Mouse (Mus musculus): Measurements from ENCODE around the gene Spata13. TPM values are rescaled to one million over a fixed set of nuclear protein-coding genes. Genes with fewer than 3 reads are reported as not detected.

Gene Spata13
- polyA plus RNA-seq, 1 experiment from 2014 or later: 63.2 TPM

DNA sequence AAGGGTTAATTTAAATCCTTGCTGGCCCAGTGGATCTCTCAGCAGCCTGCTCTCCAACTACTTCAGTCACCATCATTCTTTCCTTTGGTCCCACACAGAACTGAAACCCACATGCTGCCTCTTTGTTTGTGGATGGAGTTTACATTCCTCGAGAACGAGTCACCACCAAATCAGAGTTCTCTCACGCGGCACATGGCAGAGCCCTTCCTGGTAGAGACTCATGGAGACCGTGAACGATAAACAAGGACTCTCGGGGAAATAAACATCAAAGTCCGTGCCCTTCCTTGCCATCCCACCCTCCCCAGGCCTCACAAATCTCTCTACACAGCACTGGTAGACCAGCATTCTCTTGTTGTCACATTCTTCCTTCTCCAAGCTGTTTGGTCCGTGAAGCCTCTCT lies 12.7 kb upstream of the Spata13 start:
- ATAC-seq (ENCODE audit: low FRiP score): no peak
- Histone ChIP-seq H3K4me2 (replicated peaks) (no peak overlapping the region), H3K27ac (no peak overlapping the region), H3K9ac (no peak overlapping the region), H3K27me3 (no peaks in the 10 kb centered on the region), H3K36me3 (no peaks in the 10 kb centered on the region), H3K4me3 (no peak overlapping the region), H3K9me3 (replicated peaks) (peaks cover 4% of the 10 kb centered on the region; the same call in 1 of the 2 replicates), H3K4me1 (no peaks in the 10 kb centered on the region)
- 79% methylated on average over 9 of the region's 9 CpGs for WGBS

DNA sequence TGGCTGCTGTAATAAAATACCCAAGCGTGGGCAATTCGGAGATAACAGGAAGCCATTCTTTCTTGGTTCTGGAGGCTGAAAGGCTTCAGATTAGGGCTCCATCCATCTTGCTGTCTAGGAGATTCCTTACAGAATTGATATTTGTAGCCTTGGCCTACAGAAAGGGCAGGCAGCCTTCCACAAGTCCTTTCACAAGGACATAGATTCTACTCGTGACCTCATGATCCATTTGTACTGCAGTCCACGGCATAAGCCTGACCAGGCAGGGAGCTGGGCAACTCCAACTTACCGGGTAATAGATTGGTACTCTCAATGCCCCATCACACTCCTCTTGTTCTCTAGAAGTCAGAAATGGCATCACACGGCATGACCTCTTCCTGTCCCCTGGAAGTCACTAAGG lies 8.3 kb upstream of the Spata13 start:
- Histone ChIP-seq H3K4me2 (replicated peaks) (no peak overlapping the region), H3K9ac (no peak overlapping the region), H3K27me3 (no peaks in the 10 kb centered on the region), H3K4me3 (no peak overlapping the region), H3K9me3 (replicated peaks) (peaks cover 4% of the 10 kb centered on the region; the same call in 1 of the 2 replicates), H3K27ac (no peak overlapping the region), H3K36me3 (no peaks in the 10 kb centered on the region), H3K4me1 (no peaks in the 10 kb centered on the region)
- 62% methylated on average over 6 of the region's 6 CpGs for WGBS
- no peak for ATAC-seq (ENCODE audit: low FRiP score)

DNA sequence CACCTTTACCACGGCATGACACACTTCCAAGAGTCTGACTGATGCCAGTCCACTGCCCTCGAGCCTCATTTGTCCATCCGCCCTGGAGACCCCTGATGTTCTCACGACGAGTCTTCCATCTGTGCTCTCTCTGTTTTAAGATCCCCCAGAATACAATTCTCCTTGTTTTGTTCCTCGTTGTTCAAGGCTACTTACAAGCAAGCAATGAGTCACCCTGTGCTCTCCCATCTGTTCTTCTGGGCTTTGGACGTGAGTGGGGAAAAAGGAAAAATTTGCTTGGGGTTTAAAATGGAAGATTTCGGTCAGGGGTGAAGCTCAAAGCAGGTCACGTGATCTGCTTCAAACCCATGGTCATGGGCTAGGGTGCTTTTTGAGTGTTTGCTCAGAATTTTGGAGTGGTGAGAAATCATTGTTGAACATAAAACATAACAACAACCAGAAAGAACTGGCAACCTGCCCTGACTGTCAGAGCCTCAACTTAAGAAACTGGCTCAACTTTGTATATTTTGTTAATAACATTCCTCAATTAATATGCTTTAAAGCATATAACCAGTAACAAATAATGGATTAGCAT lies 3.8 kb upstream of the Spata13 start:
- H3K36me3 ChIP-seq: no peaks in the 10 kb centered on the region
- WGBS: 80% methylated on average over 9 of the region's 9 CpGs
- H3K4me3 ChIP-seq: no peak overlapping the region
- H3K27ac ChIP-seq: no peak overlapping the region
- no peaks in the 10 kb centered on the region for H3K9me3 ChIP-seq (replicated peaks)
- H3K9ac ChIP-seq: no peak overlapping the region
- H3K4me2 ChIP-seq (replicated peaks): no peak overlapping the region
- H3K4me1 ChIP-seq: peaks cover 6% of the 10 kb centered on the region; the same call in 1 of the 2 replicates
- no peak for ATAC-seq (ENCODE audit: low FRiP score)
- H3K27me3 ChIP-seq: no peaks in the 10 kb centered on the region

DNA sequence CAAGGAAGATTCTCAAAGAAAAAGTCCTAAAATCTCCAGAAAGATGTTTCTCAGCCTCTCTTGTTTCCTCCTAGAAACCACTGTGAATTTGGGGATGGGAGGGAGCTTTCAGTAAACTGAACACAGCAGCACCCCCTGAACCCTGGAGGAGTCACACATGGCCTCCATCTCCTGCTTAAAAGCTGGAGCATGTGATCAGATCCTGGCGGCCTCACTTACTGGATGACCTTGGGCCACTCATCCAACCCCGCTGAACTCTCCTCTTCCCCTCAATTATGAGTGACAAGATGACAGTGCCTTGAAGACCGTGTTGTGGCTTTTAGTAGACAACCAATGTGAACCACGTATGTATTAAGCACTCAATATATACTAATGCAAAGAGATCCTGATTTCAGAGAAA lies 2.8 kb upstream of the Spata13 start:
- Histone ChIP-seq H3K4me2 (replicated peaks) (no peak overlapping the region), H3K4me3 (no peak overlapping the region), H3K36me3 (no peaks in the 10 kb centered on the region), H3K27me3 (no peaks in the 10 kb centered on the region), H3K9me3 (replicated peaks) (no peaks in the 10 kb centered on the region), H3K27ac (no peak overlapping the region), H3K9ac (no peak overlapping the region), H3K4me1 (peaks cover 15% of the 10 kb centered on the region)
- ATAC-seq (ENCODE audit: low FRiP score): no peak
- WGBS: 75% methylated on average over 4 of the region's 4 CpGs

DNA sequence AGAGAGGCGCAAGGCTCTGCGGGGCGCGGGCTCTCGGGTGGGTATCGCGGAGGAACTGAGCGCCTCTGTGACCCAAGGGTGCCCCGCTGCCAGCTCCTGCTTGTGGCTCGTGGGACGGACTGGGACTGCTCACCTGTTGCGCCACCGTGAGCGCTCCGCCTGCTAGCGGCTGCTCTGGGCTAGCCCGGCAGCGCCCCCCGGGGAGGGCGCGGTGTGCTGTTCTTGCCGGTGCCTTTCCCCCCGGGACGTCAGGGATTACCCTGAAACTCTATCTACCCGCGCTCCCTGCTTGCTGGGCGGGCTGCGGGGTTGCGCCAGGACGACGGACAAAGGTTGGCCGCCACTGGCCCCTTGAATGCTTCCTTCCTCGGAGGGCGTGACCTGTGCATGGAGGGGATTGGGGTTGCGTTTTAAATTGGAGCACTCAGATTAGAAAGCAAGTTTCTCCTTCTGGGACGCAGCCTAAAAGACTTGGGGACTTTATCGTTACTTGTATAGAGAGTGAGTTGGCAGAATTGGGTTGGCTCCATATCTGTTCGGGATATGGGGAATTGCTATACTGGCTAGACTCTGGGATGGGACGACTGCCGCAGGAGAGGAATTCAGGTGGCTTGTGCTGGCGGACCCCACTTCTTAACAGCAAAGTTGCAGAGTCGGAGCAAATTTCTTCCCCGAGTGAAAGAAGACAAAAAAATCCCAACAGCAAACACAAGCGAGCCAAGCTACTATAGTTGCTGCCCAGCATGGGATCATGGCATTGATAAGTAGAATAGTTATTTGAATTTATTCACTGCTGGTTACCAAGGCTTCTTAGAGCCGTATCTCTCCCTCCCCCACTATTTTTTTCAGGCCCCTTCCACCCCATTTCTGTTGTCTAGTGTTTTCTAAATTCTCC lies 1.3 kb downstream of the Spata13 start:
- Histone ChIP-seq H3K4me3 (peak overlapping the region; percentile 66), H3K27ac (peak overlapping the region; percentile 73), H3K4me2 (replicated peaks) (peak overlapping the region; percentile 98), H3K36me3 (no peaks in the 10 kb centered on the region), H3K9me3 (replicated peaks) (no peaks in the 10 kb centered on the region), H3K27me3 (no peaks in the 10 kb centered on the region), H3K9ac (peak overlapping the region; percentile 76), H3K4me1 (peaks cover 53% of the 10 kb centered on the region)
- ATAC-seq (ENCODE audit: low FRiP score): no peak
- under 1% methylated on average over 45 of the region's 45 CpGs for WGBS

DNA sequence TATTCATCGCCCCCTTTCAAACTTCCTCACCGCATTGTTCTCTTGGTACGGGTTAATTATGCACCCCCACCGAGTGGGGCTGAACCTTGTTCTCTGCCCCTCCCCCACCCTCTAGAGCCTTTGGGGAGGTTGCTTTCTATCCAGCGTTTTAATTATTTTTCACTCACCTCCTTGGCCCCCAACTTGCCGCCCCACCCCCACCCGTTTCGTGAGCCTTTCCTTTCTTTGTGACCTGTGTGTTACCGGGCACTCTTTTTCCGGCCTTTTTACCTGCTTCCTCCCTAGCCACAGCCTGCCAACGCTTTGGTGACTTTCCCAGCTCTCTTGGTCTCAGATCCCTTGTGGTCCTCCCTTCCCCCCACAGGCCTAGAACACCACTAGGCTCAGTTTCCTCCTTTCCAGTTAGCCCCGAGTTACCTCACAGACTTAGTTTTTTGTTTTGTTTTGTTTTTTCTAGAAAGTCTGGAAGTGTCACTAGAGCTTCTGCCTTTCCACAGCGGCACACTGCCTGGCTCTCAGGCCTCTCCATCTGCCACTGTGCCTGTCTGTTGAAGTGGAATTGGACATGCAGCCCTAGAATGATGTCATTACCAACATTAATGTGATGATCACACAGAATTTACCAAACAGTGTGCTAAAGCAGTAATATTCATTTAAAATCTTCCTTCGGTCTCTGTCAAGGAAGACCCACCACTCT lies 2.3 kb downstream of the Spata13 start:
- no peak for ATAC-seq (ENCODE audit: low FRiP score)
- 6% methylated on average over 14 of the region's 14 CpGs for WGBS
- peak overlapping the region; percentile 66 for H3K4me3 ChIP-seq
- H3K9ac ChIP-seq: peak overlapping the region; percentile 49
- H3K9me3 ChIP-seq (replicated peaks): no peaks in the 10 kb centered on the region
- H3K27me3 ChIP-seq: no peaks in the 10 kb centered on the region
- peak overlapping the region; percentile 26 for H3K27ac ChIP-seq
- H3K36me3 ChIP-seq: no peaks in the 10 kb centered on the region
- peaks cover 56% of the 10 kb centered on the region for H3K4me1 ChIP-seq
- peak overlapping the region; percentile 98 for H3K4me2 ChIP-seq (replicated peaks)

DNA sequence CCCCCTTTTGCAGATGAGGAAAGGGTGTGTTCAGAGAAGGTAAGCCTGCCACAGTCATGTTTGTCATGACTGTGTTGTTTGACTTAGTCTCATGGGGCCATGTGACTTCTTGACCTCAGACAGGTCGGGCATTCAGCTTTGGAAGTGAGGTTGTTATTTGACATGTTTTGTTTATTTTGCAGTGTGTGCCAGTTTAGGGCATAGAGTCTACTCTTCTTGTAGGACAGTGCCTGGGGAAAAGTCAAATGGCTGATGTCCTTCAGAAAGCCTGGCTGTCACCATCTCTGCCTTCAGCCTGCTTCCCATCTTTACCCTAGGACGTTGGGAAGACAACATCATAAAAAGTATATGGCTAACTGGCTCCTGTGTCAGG lies 2.8 kb downstream of the Spata13 start:
- WGBS: 15% methylated on average over 2 of the region's 2 CpGs
- H3K36me3 ChIP-seq: no peaks in the 10 kb centered on the region
- no peaks in the 10 kb centered on the region for H3K9me3 ChIP-seq (replicated peaks)
- H3K27ac ChIP-seq: peak overlapping the region; percentile 12; the same call in 1 of the 2 replicates
- no peak for ATAC-seq (ENCODE audit: low FRiP score)
- H3K4me1 ChIP-seq: peaks cover 61% of the 10 kb centered on the region
- H3K4me3 ChIP-seq: peak overlapping the region; percentile 66
- peak overlapping the region; percentile 98 for H3K4me2 ChIP-seq (replicated peaks)
- no peak overlapping the region for H3K9ac ChIP-seq
- no peaks in the 10 kb centered on the region for H3K27me3 ChIP-seq

DNA sequence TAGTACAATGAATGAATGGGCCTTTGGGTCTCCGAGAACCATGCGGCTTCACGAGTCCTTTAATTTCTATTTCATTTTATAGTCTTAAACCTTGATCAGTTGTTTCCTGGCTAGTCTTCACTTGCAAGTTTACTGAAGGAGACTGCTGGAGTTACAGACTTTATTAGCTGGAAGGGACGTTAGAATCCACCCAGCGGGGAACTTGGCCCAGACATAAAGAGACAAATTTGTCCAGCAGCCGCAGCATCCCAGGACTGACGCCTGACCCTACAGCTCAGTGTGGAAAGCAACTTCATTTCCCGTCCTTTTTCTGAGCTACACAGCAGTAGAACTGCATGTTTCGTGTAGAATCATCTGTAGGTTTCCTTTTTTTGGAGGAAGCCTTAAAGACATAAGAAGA lies 3.2 kb downstream of the Spata13 start:
- Histone ChIP-seq H3K9me3 (replicated peaks) (no peaks in the 10 kb centered on the region), H3K27me3 (no peaks in the 10 kb centered on the region), H3K9ac (no peak overlapping the region), H3K4me3 (0 out of 2 replicates have a peak overlapping the region, but pooled peaks have one; percentile 66), H3K36me3 (no peaks in the 10 kb centered on the region), H3K4me1 (peaks cover 65% of the 10 kb centered on the region), H3K27ac (peak overlapping the region; percentile 12; the same call in 1 of the 2 replicates), H3K4me2 (replicated peaks) (peak overlapping the region; percentile 98)
- 47% methylated on average over 9 of the region's 9 CpGs for WGBS
- ATAC-seq (ENCODE audit: low FRiP score): no peak

DNA sequence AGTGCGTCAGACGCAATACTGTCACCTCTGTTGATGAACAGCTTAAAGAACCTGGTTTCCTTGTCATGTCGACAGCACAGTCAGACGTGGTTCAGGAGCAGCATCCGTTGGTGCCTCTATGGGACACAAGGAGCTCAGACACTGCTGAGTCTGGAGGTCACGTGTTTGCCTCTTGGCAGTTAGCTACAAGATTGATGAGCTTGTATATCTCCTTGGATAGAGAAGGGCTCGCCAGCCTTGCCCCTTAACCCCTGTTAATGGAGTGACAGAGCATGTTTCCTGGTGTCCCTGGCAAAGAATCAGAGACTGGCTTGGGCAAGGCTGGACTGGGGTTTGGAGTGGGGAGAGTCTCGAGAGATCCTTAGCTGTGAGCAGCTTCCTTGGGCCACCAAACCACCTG lies 4.4 kb downstream of the Spata13 start:
- no peaks in the 10 kb centered on the region for H3K9me3 ChIP-seq (replicated peaks)
- H3K4me2 ChIP-seq (replicated peaks): peak overlapping the region; percentile 98
- H3K27me3 ChIP-seq: no peaks in the 10 kb centered on the region
- peaks cover 75% of the 10 kb centered on the region for H3K4me1 ChIP-seq
- H3K4me3 ChIP-seq: 0 out of 2 replicates have a peak overlapping the region, but pooled peaks have one; percentile 0
- 41% methylated on average over 8 of the region's 8 CpGs for WGBS
- H3K36me3 ChIP-seq: no peaks in the 10 kb centered on the region
- no peak for ATAC-seq (ENCODE audit: low FRiP score)
- H3K27ac ChIP-seq: peak overlapping the region; percentile 52; the same call in 1 of the 2 replicates
- no peak overlapping the region for H3K9ac ChIP-seq

DNA sequence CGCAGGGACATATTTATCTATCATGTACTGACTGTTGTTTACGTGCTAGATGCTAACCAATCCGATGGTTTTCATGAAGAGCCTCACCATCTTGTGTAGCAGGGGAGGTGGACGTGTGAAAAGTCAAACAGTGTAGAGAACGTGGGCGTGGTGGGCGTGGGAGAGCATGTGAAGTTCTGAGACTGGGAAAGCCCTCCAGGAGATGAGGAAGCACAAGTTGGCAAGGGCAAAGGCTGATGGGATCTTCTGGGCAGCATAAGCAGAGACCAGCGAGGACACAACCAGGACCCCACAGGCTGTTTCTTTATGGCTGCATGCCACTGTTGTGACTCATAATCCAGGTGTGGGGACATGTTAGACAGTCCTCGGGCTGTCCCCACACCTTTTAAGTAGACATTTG lies 5.4 kb downstream of the Spata13 start:
- H3K36me3 ChIP-seq: no peaks in the 10 kb centered on the region
- H3K4me2 ChIP-seq (replicated peaks): no peak overlapping the region
- H3K27ac ChIP-seq: no peak overlapping the region
- H3K9me3 ChIP-seq (replicated peaks): no peaks in the 10 kb centered on the region
- no peak overlapping the region for H3K4me3 ChIP-seq
- H3K27me3 ChIP-seq: no peaks in the 10 kb centered on the region
- ATAC-seq (ENCODE audit: low FRiP score): no peak
- 84% methylated on average over 9 of the region's 9 CpGs for WGBS
- peaks cover 81% of the 10 kb centered on the region for H3K4me1 ChIP-seq
- H3K9ac ChIP-seq: no peak overlapping the region

DNA sequence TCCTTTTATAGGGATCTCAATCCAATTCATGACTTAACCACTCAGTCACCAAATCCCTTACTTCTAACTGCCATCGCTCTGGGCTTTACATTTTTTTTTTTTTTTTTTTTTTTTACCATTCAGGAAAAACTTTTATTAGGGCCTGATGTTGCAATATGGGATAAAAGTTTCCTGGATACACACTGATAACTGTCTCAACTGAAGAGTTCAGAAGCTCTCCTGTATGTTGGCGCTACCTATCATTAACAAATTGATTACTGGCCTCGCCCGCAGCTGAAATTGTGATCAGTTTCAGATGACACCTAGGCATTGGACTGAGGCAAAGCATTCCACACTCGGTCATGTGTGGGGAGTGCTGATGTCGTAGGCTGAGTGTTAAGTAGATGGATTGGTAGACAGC lies 7.3 kb downstream of the Spata13 start:
- Histone ChIP-seq H3K4me2 (replicated peaks) (no peak overlapping the region), H3K36me3 (no peaks in the 10 kb centered on the region), H3K9ac (no peak overlapping the region), H3K4me1 (peaks cover 82% of the 10 kb centered on the region), H3K9me3 (replicated peaks) (no peaks in the 10 kb centered on the region), H3K4me3 (no peak overlapping the region), H3K27ac (no peak overlapping the region), H3K27me3 (no peaks in the 10 kb centered on the region)
- WGBS: 79% methylated on average over 6 of the region's 6 CpGs
- no peak for ATAC-seq (ENCODE audit: low FRiP score)

DNA sequence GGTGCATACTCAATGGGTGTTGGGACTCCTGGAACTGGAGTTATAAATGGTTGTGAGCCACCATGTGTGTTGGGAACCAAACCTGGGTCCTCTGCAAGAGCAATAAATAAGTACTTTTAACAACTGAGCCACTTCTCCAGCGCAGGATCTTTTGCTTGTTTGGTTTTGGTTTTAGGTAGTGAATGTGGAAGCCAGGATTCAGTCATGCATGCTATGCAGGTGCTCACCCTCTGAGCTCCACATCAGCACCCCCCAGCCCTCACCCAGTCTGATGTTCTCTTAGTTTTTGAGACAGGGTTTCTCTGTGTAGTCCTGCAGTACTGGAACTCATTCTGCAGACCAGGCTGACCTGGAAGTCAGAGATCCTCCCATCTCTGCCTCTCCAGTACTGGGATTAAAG lies 8.3 kb downstream of the Spata13 start:
- peak overlapping the region; percentile 71; the same call in 1 of the 2 replicates for H3K27ac ChIP-seq
- no peak for ATAC-seq (ENCODE audit: low FRiP score)
- no peak overlapping the region; the same call in 1 of the 2 replicates for H3K4me2 ChIP-seq (replicated peaks)
- H3K27me3 ChIP-seq: no peaks in the 10 kb centered on the region
- H3K9me3 ChIP-seq (replicated peaks): no peaks in the 10 kb centered on the region
- H3K9ac ChIP-seq: no peak overlapping the region
- H3K4me1 ChIP-seq: peaks cover 76% of the 10 kb centered on the region
- H3K36me3 ChIP-seq: no peaks in the 10 kb centered on the region
- no peak overlapping the region for H3K4me3 ChIP-seq
- WGBS: 88% methylated on average over 1 of the region's 1 CpGs

Measured in hindbrain, embryonic 12.5 days (tissue).